Mouse (Mus musculus): ENCODE measurements around the gene Cfap299.

DNA sequence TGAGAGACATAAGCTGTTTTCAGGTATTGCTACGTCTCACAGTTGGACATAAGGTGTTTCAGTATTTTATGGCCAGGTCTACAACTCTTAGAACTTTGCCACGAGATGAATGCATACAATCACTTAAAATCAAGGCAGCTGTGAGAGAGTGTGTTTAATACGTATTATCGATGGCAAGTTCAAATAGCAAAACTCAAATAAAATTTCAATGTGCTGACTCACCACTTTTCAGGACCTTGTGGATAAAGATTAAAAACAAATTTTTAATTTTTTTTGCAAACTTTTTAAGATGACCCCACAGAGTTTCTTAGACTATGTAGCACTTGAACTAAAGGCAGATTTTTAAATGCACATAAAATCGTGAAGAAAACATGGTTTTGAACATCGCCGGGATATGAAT is 30.8 kb downstream of the Cfap299 start:
- TF ChIP-seq CTCF (IDR thresholded peaks at IDR 0.05; ENCODE audit: control insufficient read depth, insufficient read depth, low read length) (no peak), POLR2A (IDR thresholded peaks at IDR 0.05; ENCODE audit: borderline replicate concordance, control insufficient read depth, low read depth, low read length) (no peak)
